Mouse (Mus musculus) mouse trophoblast stem cell (cell line): ENCODE results near the gene Jak3.

Source experiments
- in situ Hi-C, 2 experiments: fragments of 300-500 bp; cut with MseI, MboI; formaldehyde crosslinking; loops; 2 replicates in 1 of 2; 3 replicates in 1 of 2; pipeline ENCODE4 v1.15.1; 2025

Jak3 gene

DNA sequence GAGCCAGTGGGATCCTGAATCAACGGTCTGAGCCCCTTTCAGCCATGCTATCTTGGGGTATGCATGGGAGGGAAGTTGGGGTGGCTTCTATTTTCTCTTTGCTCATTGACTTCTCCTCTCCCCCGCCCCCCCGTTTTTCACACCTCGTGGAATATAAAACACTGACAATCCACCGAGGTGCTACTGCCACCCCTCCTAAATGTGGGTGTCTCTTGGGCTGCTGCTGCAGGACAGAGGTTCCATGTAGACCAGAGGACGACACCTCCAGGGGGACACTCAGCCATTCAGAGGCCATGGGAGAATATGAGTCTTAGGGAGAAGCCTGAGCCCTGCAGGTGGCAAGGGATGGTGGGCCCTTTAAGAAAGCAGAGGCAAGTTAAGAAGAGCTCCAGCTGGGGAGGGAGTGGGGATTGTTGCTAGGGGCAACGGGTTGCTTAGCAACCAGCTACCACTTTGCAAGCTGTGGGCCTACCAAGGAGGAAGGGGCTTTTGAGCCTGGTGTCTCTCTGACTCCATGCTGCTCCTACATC is 43.9 kb downstream of the Jak3 start:
- in situ Hi-C loops: no loop called here

- in situ Hi-C loops: no loop called here
These were observed 47.0 kb downstream of the Jak3 start for GRCm38 (mm10) chr8:71723047-71723551.

DNA sequence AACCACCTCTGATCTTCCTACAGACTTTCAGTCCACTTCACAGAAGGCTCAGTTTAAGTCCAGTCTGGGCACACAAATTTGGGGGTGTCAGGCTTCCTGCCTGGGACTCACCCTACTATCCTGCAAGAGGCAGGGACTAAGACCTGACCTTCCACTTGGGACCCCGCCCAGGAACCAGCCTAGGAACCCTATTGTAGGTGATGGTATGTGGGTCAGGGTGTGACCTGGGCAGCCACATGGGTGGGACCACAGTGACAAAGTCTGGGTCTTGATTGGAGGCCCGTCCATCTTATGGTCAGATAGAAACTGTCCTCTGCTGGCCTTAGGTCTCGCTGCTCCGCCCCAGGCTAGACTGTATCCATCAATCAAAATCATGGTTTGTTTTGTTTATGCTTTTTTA is 48.3 kb downstream of the Jak3 start:
- in situ Hi-C loops: no loop called here

DNA sequence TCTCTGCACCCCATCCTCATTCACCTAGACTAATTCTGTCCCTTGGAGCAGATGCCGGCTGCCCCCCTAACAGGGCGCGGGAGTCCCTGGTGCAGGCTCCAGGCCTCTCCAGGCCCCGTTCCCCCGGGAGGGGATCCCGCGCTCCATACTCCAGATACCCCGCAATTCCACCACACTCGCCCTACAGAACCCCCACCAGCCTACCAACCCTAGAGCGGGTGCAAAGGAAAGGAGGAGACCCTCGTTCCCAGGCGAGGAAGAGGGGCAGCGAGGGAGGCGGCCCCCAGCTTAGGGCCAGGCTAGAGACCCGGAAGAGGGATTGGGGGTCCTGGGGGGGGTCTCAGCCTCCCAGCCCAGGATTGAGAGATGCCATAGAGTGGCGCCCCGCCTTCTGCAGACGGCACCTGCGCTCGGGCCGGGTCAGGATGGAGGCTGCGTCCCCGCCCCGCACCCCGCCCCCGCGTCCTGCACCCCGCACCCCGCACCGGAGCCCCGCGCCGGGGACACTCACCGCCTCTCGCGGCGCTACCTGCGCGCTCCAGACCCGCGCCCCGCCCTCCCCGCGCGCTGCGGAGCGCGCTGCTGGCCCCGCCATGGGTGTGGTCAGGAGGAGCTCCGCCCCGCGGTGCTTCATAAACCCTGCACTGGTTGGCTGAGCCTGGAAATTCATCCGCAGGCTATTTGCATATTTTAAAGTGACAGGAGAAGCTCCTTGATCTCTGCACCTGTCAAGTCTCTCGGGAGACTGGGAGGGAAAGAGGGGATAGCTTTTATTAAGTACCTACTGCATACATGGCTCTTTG is 49.2 kb downstream of the Jak3 start, which contains the start of gene Fcho1:
Fcho1 (minus strand) TSS at position 595 of the 803 bp plus-strand sequence.
- in situ Hi-C loops: loop anchor here (25.0 kb wide), 1 partner anchor 588 kb away; no protein-coding TSS in a partner anchor

DNA sequence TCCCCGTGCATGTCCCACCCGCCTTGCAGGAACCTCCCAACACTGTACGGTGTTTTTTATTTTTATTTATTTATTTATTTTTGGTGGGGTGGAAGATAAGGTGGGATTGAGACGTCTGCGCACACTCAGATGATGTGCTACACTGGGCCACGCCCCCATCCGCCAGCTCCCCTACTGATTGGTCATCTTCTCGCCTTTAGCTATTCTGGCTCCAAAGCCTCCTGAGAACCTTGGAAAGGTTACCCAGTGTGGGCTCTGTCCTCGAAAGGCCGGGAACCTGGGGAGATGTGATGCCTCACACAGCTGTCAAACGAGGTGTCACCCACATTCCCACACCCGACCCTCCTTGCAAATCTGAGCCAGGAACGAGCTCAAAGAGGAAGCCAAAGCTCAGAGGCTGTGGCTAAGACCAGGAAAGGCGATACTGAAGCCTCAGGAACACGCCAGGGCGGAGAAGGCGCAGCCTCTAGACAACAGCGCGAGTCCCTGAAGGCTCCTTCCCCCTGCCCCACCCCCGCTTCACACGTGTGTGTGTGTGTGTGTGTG is 52.2 kb downstream of the Jak3 start:
- in situ Hi-C loops: loop anchor here (25.0 kb wide), 1 partner anchor 591 kb away; no protein-coding TSS in a partner anchor

GRCm38 (mm10) chr8:71728826-71729620 is 52.9 kb downstream of the Jak3 start:
- in situ Hi-C loops: loop anchor here (25.0 kb wide), 1 partner anchor 592 kb away; no protein-coding TSS in a partner anchor

GRCm38 (mm10) chr8:71731652-71732230 is 55.6 kb downstream of the Jak3 start:
- in situ Hi-C loops: loop anchor here (25.0 kb wide), 1 partner anchor 594 kb away; no protein-coding TSS in a partner anchor

- in situ Hi-C loops: loop anchor here (25.0 kb wide), 1 partner anchor 601 kb away; no protein-coding TSS in a partner anchor
These were observed 62.2 kb downstream of the Jak3 start for GRCm38 (mm10) chr8:71738316-71738715.
